Mouse (Mus musculus): Measurements from ENCODE around the gene Abca2.
A peak's percentile ranks its signal among the peaks of the same experiment; 100 is the strongest.
"Not testable (repeated sequence)": the region's sequence is repeated elsewhere in the genome, so short reads cannot be mapped to it uniquely, and the experiment has no call there.

Gene Abca2

DNA sequence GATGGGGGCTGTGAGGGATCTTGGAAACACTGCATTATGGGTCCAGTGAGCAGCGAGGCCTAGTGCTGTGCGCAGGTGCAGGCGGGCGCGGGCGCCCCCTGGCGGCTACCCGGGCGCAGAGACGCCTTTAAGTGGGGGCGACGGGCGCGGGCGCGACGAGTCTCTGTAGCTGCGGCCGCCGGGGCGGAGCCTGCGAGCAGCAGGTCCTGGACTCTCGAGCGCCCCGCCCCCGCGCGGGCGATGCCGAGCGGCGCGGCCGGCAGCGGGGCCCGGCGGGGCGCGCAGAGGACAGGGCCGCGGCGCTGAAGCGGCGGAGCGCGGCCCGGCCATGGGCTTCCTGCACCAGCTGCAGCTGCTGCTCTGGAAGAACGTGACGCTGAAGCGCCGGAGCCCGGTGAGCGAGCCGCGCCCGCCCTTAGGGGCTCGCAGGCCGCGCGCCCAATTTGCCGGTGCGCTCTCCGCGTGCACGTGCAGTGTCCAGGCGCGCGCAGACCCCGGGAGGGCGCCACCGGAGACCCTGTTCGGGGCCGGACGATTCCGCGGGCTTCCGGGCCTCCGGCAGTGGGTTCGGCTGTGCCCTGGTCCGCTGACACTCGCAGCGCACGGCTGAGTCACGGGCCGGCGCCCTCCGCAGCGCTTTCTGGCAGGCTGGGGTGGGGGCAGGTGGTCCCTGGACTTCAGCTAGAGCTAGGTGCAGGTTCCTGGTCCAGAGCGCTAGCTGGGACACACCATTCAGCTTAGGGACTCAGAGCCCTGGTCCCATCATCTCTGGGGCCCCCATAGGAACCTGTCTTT is at the start of gene Abca2:
Abca2 (plus strand) TSS at position 262 of the 795 bp plus-strand sequence.
- DNase-seq, result peak; percentile 97

DNA sequence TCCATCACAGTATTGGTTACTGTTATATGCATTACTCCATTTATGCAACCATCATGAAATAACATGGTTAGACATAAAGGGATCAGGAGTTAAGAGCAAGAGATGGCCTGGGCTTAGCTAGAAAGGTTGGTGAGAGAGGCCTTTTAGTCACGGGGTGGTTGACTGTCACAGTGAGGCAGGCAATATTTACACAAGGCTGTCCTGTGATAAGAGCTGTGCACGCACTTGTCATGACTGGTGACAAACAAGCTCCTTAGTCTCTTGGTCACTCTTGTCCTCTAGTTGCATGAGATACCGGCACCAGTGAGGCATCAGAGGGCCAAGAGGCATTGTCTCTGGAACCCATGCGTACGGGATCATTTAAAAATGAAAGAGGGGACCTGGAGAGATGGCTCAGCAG is 44.0 kb upstream of the Abca2 start:
- no peak for DNase-seq

DNA sequence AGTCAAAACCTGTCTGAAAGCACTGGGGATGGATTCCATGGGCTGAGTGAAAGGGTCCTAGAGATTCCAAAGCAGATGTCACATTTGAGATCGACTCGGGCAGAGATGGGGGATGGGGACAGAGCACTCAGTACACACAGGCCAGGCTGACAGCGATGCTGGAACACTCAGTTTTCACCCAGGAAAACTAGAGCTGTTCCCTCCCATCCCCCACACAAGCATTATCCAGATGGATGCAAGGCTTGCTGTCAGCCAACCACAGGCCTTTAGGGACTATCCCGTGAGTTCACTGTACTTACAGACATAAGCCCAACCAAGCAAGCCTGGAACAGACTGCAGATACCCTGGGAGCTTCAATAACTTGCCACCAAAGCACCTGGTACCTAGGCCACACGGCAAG is 37.2 kb upstream of the Abca2 start:
- no peak for DNase-seq

DNA sequence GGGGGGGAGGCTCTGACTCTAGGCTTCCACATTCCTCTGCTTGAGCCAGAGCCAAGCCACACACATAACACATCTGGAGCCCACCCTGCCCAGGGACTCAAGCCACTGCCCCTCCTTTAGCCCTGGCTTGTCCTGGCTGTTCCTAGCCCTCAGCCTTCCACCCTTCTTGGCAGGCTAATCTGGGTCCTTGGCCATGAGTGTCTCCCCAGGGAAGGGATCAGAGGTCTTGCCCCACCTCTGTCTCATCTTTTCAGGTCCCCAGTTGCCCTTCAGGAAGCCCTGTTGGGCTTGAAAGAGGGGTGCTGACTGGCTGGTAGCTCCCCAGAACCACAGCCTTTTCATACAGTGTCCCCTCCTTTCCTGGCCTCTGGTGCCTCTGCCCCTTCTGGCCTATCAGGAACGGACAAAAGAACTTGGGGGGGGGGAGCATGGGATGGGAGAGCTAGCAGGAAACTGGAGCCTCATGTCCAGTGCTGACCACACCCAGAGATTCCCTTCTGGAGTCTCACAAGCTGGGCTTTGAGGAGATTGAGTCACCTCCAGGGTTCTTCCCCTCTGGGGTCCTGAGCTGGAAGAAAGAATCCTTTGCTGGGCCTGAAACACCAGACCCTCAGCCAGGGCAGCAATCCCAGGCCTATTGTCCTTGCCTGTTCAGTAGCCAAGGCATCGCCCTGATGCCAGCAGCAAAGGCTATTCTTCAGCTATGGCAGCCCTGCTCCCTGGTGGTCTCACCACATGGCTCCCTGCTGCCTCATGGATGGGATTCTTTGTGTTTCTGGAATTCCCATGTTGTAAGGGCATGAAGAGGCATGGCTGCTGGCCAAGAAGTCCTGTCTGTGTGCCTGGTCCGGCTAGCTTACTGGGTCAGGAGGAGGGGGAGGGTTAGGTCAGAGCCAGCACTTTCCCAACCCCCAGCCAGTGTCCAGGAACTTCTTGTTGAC is 34.0 kb upstream of the Abca2 start:
- no peak for DNase-seq

DNA sequence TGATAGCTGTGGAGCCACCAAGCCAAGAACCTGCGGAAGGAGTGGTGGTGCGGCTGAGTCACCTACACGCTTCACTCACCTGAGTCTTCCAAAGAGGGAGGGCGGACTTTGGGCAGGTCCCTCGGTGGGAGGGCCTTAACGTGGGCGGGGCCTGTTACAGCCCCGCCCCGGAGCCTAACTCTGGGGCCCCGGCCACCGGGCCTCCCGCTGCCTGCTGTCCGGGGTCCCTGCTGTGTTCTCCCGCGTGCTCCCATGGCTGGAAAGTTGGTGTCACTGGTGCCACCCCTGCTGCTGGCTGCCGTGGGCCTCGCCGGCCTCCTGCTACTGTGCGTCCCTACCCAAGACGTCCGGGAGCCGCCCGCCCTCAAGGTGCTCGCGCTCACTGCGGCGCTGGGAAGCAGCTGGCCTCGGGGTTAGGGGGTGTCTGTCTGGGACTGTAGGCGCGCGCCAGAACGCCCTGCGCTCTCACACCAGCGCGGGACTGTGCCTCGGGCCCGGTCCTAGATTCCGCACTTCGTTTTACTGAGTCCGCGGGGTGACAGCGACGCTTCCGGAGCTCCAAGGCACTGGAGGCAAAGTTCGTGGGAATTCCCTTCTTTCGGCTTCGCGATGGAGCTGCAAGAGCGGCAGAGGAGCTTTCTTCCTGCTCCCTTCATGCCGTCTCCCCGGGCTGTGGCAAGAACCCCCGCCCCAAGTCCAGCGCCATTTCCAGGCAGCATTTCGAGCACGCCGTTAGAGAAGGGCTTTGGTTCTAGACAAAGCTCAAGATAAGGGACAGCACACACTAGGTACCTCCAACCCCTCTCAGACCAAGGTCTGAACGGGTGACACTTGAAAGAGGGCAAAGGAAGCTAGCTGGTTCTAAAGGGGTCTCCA is 32.5 kb upstream of the Abca2 start, which contains the start of gene Entpd2:
Entpd2 (plus strand) TSS at position 154 of the 876 bp plus-strand sequence.
- DNase-seq, result no peak

DNA sequence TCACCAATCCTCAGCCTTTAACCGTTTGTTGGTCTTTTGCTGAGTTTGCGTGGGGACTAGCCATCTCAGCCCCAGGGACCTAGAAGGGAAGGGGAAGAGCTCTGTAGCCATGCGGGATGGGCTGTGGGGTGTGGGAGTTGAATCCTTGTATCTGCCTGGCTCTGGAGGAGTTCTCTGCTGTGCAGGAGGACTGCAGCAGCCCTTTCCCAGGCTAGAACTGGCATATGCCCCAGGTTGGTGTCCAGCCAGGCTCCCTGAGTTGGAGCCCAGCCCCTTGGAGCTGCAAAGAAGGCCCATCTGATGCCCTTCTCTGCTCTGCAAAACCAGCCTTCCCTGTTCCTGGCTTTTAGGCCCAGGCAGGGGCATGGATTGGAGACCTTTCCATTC is 31.9 kb upstream of the Abca2 start:
- no peak for DNase-seq

DNA sequence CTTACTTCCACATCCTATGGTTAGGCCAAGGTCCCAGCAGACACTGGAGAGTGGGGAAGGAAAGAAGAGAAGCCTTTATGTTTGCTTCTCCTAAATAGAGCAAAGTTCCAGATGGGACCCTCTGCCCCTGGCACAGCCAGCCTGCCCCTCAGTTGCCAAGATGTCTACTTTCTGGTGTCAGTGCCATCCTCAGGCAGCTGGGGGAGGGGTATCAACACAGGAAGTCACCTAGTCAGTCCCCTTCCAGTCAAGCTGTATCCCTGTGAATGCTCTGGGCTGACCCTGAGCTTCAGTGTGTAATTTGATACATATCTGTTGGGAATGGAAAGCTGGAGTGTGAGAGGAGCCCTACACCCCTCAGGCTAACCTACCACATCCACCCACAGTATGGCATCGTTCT is 31.5 kb upstream of the Abca2 start:
- no peak for DNase-seq

DNA sequence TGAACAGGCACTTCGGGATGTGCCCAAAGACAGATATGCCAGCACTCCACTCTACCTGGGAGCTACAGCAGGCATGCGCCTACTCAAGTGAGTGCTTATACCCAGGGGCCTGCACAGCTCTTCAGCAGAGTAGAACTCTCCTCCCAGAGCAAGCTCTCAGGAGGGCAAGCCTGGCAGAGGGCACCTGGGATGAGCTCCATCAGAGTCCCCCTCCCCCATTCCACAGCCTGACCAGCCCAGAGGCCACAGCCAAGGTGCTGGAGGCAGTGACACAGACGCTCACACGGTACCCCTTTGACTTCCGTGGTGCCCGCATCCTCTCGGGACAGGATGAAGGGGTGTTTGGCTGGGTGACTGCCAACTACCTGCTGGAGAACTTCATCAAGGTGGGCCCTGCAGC is 30.4 kb upstream of the Abca2 start:
- no peak for DNase-seq

DNA sequence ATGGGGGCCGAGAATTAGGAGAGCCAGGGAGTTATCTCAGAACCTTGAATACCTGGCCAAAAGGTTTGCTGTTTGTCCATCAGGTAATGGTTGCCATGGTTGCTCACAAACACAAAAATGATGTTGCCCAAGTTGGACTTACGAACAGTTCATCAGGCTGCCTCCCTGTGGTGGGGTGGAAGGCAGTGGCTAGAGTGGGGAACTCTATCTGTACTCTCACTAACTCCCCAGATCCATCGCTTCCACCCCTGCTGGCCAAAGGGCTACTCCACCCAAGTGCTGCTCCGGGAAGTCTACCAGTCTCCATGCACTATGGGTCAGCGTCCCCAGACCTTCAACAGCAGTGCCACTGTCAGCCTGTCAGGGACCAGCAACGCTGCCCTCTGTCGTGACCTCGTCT is 29.5 kb upstream of the Abca2 start, which contains the start of gene Npdc1:
Npdc1 (plus strand) TSS at position 301 of the 400 bp plus-strand sequence.
- no peak for DNase-seq

DNA sequence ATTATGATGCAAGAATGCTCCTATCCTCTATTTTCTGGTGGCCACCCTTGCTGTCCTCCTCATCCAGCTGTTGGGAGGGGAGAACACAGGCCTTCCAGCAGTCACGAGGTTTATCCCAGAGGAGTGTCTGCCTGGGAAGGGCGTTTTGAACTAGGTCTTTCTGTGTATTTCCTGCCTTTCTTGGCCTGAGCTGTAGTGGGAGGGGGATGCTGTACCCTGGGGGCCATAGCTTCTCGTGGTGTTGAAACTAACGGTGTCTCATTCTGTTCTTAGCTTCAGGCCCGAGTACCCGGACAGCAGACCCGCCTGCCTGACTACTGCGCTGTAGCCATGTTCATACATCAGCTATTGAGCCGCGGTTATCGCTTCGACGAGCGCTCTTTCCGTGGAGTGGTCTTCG is 28.2 kb upstream of the Abca2 start:
- no peak for DNase-seq

DNA sequence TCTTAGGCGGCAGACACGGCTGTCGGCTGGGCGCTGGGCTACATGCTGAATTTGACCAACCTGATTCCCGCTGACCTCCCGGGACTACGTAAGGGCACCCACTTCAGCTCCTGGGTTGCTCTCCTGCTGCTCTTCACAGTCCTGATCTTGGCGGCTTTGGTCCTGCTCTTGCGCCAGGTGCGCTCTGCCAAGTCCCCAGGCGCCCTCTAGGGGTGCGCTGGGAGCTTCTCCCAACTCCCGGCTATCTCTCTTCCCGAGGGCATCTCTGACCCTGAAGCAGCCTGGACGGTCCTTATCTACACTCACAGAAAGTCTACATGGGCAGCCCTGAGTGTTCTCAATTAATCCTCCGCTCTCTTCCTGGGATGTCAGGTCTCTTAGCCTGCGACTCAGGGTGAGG is 27.7 kb upstream of the Abca2 start:
- peak; percentile 68 for DNase-seq

DNA sequence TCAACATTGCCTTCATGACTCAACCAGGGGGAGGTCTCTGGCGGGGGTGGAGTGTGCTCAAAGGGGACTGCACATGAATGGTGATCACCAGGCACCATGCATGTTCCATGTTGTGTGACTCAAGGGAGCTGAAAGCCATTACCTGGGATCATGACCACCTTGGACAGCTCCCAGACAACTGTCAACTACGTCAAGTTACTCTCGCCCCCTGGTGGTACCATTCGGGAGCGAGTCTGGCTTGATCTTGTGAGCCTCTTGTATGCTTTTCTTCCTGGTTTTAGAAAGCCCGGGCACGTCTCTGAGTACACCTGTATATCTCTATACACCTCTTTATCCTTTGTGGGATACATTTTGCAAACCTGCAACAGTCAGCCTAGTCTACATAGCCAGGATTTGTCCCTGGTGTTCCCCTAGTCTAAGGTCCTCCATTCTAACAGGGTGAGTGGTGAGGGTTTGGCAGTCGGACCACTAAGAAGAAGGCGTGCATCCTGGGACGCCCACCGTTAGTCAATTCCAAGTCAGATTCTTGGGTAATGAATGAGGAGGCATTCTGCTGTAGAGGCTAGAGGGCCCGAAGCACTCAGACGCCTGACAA is 26.0 kb upstream of the Abca2 start:
- DNase-seq, result peak; percentile 50

DNA sequence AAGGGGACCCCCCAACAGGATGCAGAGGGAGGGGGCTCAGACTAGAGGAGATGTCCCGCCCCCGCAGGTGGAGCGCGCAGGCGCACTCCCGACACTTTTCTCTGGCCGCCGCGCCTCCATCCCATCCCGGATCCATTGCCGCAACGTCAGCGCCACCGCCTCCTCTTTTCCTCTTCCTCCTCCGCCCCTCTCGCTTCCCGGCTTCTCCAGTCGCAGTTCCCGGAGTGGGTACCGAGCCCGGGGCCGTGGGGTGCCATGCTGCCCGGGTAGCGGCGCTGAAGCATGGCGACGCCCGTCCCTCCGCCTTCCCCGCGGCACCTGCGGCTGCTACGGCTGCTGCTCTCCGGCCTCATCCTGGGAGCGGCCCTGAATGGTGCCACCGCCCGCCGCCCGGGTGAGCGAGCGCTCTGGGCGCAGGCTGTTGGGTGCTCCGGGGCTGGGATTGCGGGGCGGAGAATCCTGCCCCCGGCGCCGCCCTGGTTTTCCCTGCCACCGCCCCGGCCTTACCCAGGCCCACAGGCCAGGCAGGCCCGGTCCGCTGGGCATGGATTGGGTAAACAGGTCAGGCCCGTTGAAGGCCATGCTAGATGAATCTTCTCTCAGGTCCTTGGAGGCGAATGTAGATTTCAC is 25.4 kb upstream of the Abca2 start:
- DNase-seq, result peak; percentile 95

DNA sequence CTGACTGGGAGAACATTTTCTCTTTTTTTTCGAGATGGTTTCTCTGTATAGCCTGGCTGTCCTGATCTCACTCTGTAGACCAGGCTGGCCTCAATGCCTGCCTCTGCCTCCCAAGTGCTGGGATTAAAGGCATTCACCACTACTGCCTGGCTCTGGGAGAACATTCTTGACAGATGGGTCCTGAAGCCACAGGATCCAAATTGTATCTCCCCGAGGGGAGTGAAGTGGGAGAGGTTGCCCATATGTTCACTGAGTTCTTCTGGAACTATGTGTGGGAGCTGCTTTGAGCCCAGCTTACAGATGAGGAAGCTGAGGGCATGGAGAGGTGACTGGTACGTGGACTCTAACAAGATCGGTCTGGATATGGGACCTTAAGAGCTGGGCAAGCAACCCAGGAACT is 24.5 kb upstream of the Abca2 start:
- DNase-seq, result no peak

DNA sequence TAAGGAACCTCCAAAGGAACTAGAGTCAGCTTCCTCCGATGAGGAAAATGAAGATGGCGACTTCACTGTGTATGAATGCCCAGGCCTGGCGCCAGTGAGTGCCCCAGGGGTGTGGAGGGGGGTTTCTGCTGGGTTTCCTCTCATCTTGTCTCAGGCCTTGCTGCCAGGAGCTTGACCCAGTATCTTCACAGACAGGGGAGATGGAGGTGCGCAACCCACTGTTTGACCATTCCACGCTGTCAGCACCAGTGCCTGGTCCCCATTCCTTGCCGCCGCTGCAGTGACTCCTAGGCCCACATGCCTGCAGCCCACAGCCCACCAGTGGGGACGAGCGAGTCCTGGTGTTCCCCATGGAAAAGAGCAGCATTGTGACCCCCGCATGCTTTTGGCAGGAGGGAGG is 19.6 kb upstream of the Abca2 start:
- no peak for DNase-seq

DNA sequence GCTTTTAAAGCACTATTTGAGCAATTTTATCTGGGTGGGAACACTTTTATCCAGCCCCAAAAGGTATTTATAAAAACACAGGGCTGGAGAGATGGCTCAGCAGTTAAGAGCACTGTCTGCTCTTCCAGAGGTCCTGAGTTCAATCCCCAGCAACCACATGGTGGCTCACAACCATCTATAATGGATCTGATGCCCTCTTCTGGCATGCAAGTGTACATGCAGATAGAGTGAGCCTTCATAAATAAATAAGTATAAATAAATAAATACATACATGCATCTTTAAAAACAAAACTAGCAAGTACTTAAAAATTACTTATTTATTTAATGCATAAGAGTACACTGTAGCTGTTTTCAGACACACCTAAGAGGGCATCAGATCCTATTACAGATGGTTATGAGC is 15.1 kb upstream of the Abca2 start:
- DNase-seq, result not testable (repeated sequence)

DNA sequence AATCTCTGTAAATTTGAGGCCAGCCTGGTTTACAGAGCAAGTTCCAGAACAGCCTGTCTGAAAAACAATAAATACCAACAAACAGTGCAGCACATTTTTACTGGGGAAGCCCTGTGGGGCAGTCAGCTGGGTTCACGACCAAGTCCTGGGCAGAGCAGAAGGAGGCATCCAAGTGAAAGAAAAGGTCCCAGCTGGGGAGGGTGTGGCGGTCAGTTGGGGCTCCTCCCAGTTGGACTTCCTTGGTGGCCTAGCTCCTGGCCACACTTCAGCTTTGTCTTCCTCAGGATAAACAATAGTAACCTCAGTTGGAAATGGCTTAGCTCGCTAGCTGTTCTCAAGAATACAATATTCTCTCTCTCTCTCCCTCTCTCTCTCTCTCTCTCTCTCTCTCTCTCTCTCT is 11.1 kb upstream of the Abca2 start:
- no peak for DNase-seq

DNA sequence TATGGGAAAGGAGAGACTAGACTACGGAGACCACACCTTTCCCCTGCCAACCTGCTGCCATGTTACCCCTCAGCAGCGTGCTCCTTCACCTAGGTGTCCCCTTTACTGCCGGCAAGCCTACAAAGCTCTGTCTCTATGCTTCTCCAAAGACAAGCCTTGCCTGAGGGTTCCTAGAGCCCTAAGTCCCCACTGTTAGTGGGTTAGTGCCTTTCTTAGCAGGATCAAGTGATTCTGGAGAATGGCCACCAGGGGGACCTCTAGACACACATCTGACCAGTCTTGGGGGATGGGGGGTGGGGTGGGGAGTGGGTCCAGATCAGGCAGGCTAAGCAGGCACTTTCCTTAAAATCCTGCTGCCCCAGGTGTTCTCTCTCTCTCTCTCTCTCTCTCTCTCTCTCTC is 6.6 kb upstream of the Abca2 start:
- no peak for DNase-seq

DNA sequence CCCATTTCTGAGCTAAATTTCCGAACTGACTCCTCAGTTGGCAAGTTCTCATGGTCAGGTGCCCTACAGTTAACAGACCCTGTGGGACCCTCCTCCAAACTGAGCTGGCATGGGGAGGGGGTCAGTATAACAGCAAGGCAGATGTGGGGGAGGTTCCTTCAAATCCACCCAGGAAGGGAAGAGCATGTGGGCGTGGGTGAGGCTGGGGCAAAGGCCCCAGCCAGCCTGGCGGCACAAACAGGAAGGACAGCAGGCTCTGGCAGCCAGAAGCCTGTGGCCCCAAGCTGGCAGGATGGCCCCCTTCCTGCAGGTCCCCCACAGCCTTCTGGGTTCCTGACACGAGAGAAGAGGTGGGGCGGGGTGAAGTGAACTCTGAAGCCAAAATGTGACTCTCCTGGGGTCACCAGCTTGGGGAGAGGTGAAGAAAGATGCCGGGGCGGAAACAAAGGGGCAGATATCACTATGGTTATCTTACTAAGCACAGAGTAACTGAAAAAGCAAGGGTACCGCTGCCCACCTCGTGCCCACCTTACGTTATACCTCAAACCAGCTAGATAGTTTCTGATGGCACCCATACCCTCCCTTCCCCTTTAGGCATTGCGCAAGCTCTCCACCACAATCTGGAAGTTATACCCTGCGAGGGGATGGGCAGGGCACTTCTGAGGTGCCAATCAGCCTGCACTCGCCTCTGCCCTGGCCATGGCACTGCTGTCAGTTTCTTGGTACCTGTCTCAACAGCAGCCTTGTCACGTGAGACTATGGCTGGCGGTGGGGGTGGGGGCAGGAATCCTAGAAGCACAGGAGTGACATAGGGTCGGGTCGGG is 5.7 kb upstream of the Abca2 start, which contains the start of gene Fut7:
Fut7 (plus strand) TSS at position 681 of the 824 bp plus-strand sequence.
- DNase-seq, result no peak

DNA sequence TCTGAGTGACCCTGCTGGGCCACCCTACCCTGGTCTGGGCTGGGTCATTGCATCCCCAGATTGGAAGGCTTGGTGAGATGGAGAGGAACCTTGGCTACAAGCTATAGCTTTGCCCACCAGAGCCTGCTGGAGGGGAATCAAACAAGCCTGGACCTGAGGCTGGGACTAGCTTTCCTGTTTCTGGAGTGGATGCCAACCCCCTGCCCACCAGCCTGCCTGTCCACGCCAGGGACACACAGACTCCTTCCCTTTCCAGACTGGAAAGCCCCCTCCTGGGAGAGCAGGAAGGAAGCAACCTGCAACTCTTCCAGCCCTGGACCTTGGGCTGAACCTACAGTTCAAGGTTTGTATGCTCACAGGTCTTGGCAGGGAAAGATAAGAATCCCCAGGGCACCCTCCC is 4.9 kb upstream of the Abca2 start:
- DNase-seq, result no peak

DNA sequence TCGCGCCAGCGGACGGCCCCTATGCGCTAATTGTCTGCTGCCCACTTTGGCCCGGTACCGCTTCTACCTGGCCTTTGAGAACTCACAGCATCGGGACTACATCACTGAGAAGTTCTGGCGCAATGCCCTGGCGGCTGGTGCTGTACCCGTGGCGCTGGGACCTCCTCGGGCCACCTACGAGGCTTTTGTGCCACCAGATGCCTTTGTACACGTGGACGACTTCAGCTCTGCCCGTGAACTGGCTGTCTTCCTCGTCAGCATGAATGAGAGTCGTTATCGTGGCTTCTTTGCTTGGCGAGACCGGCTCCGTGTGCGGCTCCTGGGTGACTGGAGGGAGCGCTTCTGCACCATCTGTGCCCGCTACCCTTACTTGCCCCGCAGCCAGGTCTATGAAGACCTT is 3.0 kb upstream of the Abca2 start:
- DNase-seq, result no peak
